Mouse (Mus musculus) kidney, adult 11 months (tissue): Measurements from ENCODE around the gene Olah.

Experiments
- DNase-seq: peaks from one replicate; pipeline ENCODE4 v3.0.0; 2022

The Olah gene

GRCm38 (mm10) chr2:3348919-3349318, 48.1 kb downstream of the Olah start:
- no peak for DNase-seq

DNA sequence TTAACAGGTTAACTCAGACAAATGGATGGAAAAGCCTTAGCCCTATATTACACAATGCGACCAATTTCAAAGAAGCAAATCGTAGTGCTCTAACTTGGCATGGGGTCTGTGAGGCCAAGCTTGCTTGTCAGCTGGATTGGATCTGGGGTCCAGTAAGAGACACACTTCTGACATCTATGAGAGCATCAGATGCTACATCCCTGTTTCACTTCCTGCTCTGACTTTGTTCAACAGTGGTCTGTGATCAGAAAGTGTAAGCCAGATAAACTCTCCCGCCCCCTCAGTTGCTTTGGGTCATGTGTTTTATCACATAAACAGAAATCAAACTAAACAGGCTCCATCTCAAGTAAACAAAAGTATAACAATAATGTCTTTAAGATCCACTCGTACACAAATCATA, 48.6 kb downstream of the Olah start:
- DNase-seq: no peak

- peak; percentile 68 for DNase-seq
These were observed 61.3 kb downstream of the Olah start, which contains the start of gene Acbd7 for GRCm38 (mm10) chr2:3335611-3336301. TSS of gene Acbd7 (plus strand) at chr2:3336168.

- no peak for DNase-seq
These were observed 63.2 kb downstream of the Olah start for GRCm38 (mm10) chr2:3333761-3334160.

DNA sequence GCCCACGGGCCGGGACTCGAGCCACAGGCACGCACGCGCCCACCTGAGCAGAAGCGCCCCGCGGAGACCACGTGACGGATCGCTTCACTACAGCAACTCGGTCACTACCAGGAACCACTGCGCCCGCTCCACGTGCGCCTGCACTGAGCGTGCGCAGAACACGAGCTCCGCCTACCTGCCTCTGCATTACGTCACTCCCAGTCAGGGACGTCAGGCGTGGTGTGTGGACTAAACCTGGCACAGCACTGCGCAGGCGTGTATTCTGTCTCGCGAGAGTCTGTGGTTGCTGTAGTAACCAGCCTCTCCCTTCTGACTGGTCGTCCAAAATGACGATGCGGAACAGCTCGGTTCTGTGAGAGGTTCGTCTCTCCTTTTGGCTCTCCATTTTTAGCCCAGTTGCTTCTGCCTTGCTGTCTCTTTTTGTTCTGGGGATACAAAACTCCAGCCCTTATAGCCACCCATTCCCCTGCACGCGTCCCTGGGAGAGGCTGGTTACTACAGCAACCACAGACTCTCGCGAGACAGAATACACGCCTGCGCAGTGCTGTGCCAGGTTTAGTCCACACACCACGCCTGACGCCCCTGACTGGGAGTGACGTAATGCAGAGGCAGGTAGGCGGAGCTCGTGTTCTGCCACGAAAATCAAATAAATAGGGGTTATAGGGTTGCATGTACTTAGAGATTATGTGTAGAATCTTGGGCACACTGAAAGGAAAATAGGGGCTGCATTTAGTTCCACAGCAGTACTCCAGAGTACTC, 64.3 kb downstream of the Olah start, which contains the start of gene Rpp38:
Rpp38 (minus strand) TSS at position 160 of the 759 bp plus-strand sequence.
- DNase-seq: peak; percentile 99

GRCm38 (mm10) chr2:3332056-3332455, 65.0 kb downstream of the Olah start:
- no peak for DNase-seq

GRCm38 (mm10) chr2:3331071-3331703, 65.8 kb downstream of the Olah start:
- no peak for DNase-seq

- peak; percentile 36 for DNase-seq
These were observed 69.7 kb downstream of the Olah start for GRCm38 (mm10) chr2:3327351-3327750.

DNA sequence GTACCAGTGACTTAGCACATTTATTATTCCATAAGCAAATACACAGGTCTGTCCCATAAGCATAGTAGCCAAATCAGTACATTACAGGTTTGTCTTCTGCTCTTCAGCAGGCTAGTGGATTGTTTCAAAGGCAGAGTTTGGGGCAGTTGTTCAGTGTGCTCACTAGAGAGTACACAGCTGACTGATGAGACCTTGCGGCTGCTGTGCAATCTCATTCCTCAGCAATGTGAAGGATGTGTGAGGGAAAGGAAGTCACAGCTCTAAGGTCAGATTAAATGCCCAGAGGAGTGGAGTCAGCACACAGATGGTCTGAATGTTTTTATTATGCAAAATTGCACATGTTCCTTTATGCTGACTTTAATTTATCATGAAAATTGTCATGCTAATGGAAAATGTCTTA, 70.5 kb downstream of the Olah start:
- DNase-seq: no peak

GRCm38 (mm10) chr2:3324381-3325130, 72.5 kb downstream of the Olah start:
- DNase-seq: no peak

GRCm38 (mm10) chr2:3323132-3323531, 73.9 kb downstream of the Olah start:
- no peak for DNase-seq

- DNase-seq: no peak
These were observed 91.5 kb downstream of the Olah start for GRCm38 (mm10) chr2:3305426-3306025.

DNA sequence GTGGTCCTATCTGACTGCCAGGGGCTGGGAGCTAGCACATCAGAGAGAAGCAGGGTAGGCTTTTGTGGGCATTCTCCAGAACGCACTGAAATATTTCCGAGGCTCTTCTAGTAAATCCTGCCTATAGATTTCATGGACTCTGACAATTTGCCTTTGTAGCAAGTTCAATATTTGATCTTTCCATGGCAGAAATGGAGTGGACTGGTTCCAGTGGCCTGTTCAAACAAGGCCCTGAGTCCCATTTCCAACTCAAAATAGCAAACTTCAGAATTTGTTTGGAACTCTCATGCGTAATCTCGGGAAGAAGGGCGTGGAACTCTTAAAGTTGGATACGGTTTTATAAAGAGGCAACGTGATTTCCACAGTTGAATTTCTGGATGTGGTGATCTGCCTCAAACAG, 101.2 kb downstream of the Olah start:
- no peak for DNase-seq

- no peak for DNase-seq
These were observed 104.8 kb downstream of the Olah start for GRCm38 (mm10) chr2:3292170-3292569.
